Mouse (Mus musculus) testis, adult 2 months (tissue): ENCODE measurements around the gene Gm10282. TPM values are rescaled to one million over a fixed set of nuclear protein-coding genes. Genes with fewer than 3 reads are reported as not detected.

Experiments used
- H3K27ac ChIP-seq: fragments of 200-500 bp; 2 replicates; pipeline ENCODE4 v1.5.1; 2012; ENCODE audit warnings: low read depth, low read length; ENCODE audit not compliant: control insufficient read depth, insufficient read depth
- H3K27me3 ChIP-seq: fragments of 200-500 bp; 2 replicates; pipeline ENCODE4 v1.6.1; 2012; ENCODE audit warnings: mild to moderate bottlenecking, low read length, moderate library complexity; ENCODE audit not compliant: control insufficient read depth, insufficient read depth
- H3K36me3 ChIP-seq: fragments of 200-500 bp; 2 replicates; pipeline ENCODE4 v1.6.1; 2012; ENCODE audit warnings: mild to moderate bottlenecking, low read length; ENCODE audit not compliant: control insufficient read depth, insufficient read depth
- H3K4me1 ChIP-seq: fragments of 200-500 bp; 2 replicates; pipeline ENCODE4 v1.6.1; 2012; ENCODE audit warnings: low read length; ENCODE audit not compliant: control insufficient read depth, insufficient read depth
- H3K4me3 ChIP-seq: fragments of 200-500 bp; 2 replicates; pipeline ENCODE4 v1.5.1; 2012; ENCODE audit warnings: low read depth, mild to moderate bottlenecking, low read length, moderate library complexity, mixed read lengths; ENCODE audit not compliant: control insufficient read depth
- CTCF ChIP-seq: fragments of 200-500 bp; IDR thresholded peaks from 2 replicates; pipeline ENCODE4 v1.5.1; 2012; ENCODE audit warnings: low read depth, mild to moderate bottlenecking, inconsistent platforms, low read length, moderate library complexity; ENCODE audit not compliant: control insufficient read depth, insufficient read depth, insufficient replicate concordance
- POLR2A ChIP-seq: fragments of 200-500 bp; IDR thresholded peaks from 2 replicates; pipeline ENCODE4 v1.6.1; 2012; ENCODE audit warnings: low read depth, mild to moderate bottlenecking, inconsistent platforms, low read length, moderate library complexity; ENCODE audit not compliant: control insufficient read depth
- polyA plus RNA-seq: library from polyadenylated mRNA; depleted of rRNA; stranded (reverse); fragments of >200 nt; gene quantifications from 2 replicates; pipeline ENCODE4 v1.2.3, GENCODE M21; 2012

Gm10282 gene
- polyA plus RNA-seq, 1 experiment = 1.7 TPM

- H3K36me3 ChIP-seq = no peaks in the 10 kb centered on the region
- peaks cover 3% of the 10 kb centered on the region; the same call in 1 of the 2 replicates for H3K4me1 ChIP-seq
- TF ChIP-seq POLR2A = no peak
- no peak for TF ChIP-seq CTCF
- H3K27ac ChIP-seq = no peak overlapping the region
- no peak overlapping the region for H3K4me3 ChIP-seq
- no peaks in the 10 kb centered on the region for H3K27me3 ChIP-seq
Measured at GRCm38 (mm10) chr8:72266671-72267070, 38.4 kb downstream of the Gm10282 start.

- Histone ChIP-seq H3K4me1 (peaks cover 3% of the 10 kb centered on the region; the same call in 1 of the 2 replicates), H3K4me3 (no peak overlapping the region), H3K36me3 (no peaks in the 10 kb centered on the region), H3K27me3 (no peaks in the 10 kb centered on the region), H3K27ac (no peak overlapping the region)
- TF ChIP-seq CTCF (no peak), POLR2A (no peak)
Measured at GRCm38 (mm10) chr8:72265342-72265741, 39.7 kb downstream of the Gm10282 start.

DNA sequence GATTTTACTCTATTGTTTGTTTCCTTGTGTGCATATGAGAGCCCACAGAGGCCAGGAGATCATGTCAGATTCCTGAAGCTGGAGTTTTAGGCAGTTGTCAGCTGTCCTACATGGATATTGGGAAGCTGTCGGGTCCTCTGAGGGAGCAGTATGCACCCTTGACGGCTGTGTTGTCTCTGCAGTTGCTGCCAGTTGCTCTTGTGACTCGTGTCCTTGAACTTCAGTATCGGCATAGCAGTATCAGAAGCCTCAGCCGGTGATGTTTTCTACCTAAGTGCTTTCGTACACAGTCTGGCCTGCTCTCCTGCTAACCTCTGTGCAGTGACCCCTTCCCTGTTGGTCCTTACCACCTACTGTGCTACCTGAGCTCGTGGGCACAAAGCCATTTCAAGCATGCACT lies 41.6 kb downstream of the Gm10282 start:
- TF ChIP-seq POLR2A (no peak), CTCF (no peak)
- no peaks in the 10 kb centered on the region for H3K36me3 ChIP-seq
- H3K27ac ChIP-seq = no peak overlapping the region
- no peaks in the 10 kb centered on the region for H3K27me3 ChIP-seq
- H3K4me3 ChIP-seq = no peak overlapping the region
- peaks cover 3% of the 10 kb centered on the region; the same call in 1 of the 2 replicates for H3K4me1 ChIP-seq

- Histone ChIP-seq H3K27ac (no peak overlapping the region), H3K4me1 (no peaks in the 10 kb centered on the region; the same call in 1 of the 2 replicates), H3K4me3 (no peak overlapping the region), H3K27me3 (no peaks in the 10 kb centered on the region), H3K36me3 (no peaks in the 10 kb centered on the region)
- TF ChIP-seq CTCF (no peak), POLR2A (no peak)
Measured at GRCm38 (mm10) chr8:72262756-72263155, 42.3 kb downstream of the Gm10282 start.

DNA sequence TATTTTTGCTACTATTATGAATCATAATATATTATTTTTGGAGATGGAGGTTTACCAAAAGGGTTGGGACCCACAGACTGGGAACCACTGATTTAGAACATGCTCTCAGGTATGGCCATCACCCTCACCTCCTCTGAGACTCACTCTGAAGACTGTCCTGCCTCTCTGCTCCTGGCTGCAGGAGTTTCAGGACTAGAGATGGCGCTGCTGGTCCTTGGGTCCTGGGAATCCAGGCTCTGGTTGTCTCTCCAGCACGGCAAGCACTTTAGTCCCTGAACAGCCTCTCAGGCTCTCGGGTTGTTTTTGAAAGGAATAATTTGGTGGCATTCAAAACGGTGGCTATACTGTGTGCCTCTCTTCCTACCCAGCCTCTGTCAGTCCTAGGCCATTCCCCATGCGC lies 43.2 kb downstream of the Gm10282 start:
- H3K27me3 ChIP-seq = no peaks in the 10 kb centered on the region
- TF ChIP-seq POLR2A (no peak), CTCF (no peak)
- no peak overlapping the region for H3K4me3 ChIP-seq
- H3K27ac ChIP-seq = no peak overlapping the region
- H3K4me1 ChIP-seq = peaks cover 3% of the 10 kb centered on the region
- H3K36me3 ChIP-seq = no peaks in the 10 kb centered on the region

GRCm38 (mm10) chr8:72261431-72261830 lies 43.6 kb downstream of the Gm10282 start:
- Histone ChIP-seq H3K4me3 (no peak overlapping the region), H3K4me1 (peaks cover 4% of the 10 kb centered on the region), H3K36me3 (no peaks in the 10 kb centered on the region), H3K27ac (no peak overlapping the region), H3K27me3 (no peaks in the 10 kb centered on the region)
- TF ChIP-seq POLR2A (no peak), CTCF (no peak)

DNA sequence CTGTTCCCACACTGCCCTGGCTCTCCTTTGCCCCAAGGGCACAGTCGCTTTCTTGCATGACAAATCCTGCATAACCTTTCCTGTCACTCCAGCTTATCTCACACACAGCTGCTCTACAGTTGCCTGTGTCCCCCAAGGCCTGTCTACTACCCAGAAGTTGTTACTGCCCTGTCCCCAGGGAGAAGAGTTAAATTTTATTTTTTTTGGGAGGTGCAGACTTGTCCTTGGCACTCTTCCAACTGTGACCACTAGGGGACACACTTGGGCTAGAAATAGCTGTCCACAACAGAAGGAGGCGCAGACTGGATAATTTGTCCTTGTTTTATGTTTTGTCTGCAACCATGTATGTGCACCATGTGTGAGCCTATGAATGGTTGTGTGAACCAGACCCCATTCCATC lies 44.0 kb downstream of the Gm10282 start:
- TF ChIP-seq POLR2A = no peak
- peak; percentile 5; the same call in 1 of the 2 replicates for TF ChIP-seq CTCF
- Histone ChIP-seq H3K4me1 (peaks cover 4% of the 10 kb centered on the region), H3K27me3 (no peaks in the 10 kb centered on the region), H3K4me3 (no peak overlapping the region), H3K36me3 (no peaks in the 10 kb centered on the region), H3K27ac (no peak overlapping the region)

GRCm38 (mm10) chr8:72260585-72260984 lies 44.5 kb downstream of the Gm10282 start:
- Histone ChIP-seq H3K36me3 (no peaks in the 10 kb centered on the region), H3K4me1 (peaks cover 4% of the 10 kb centered on the region), H3K27ac (no peak overlapping the region), H3K27me3 (no peaks in the 10 kb centered on the region), H3K4me3 (no peak overlapping the region)
- TF ChIP-seq POLR2A (no peak), CTCF (no peak)
